Mouse (Mus musculus): ENCODE measurements around the gene Mpeg1. TPM values are rescaled to one million over a fixed set of nuclear protein-coding genes. Genes with fewer than 3 reads are reported as not detected.

Gene Mpeg1
- total RNA-seq, 4 experiments from 2014 or later: 5.5 to 14.8 (median 6.2) TPM

- DNase-seq (ENCODE audit: low spot score): no peak
Observed at GRCm38 (mm10) chr19:12465530-12466144, 5.1 kb downstream of the Mpeg1 start.

- peak; percentile 67 for DNase-seq (ENCODE audit: low spot score)
Observed at GRCm38 (mm10) chr19:12466204-12466603, 5.6 kb downstream of the Mpeg1 start.

GRCm38 (mm10) chr19:12467436-12467835 is 6.9 kb downstream of the Mpeg1 start:
- no peak for DNase-seq (ENCODE audit: low spot score)

GRCm38 (mm10) chr19:12471866-12472265 is 11.3 kb downstream of the Mpeg1 start:
- DNase-seq (ENCODE audit: low spot score): no peak

GRCm38 (mm10) chr19:12472381-12472976 is 11.9 kb downstream of the Mpeg1 start:
- DNase-seq (ENCODE audit: low spot score): no peak

GRCm38 (mm10) chr19:12473201-12473641 is 12.6 kb downstream of the Mpeg1 start:
- no peak for DNase-seq (ENCODE audit: low spot score)

- no peak for DNase-seq (ENCODE audit: low spot score)
Observed at GRCm38 (mm10) chr19:12473951-12474350, 13.4 kb downstream of the Mpeg1 start.

GRCm38 (mm10) chr19:12475380-12476250 is 15.0 kb downstream of the Mpeg1 start:
- DNase-seq (ENCODE audit: low spot score): peak; percentile 87

- no peak for DNase-seq (ENCODE audit: low spot score)
Observed at GRCm38 (mm10) chr19:12476721-12477270, 16.2 kb downstream of the Mpeg1 start.

- DNase-seq (ENCODE audit: low spot score): no peak
Observed at GRCm38 (mm10) chr19:12478369-12478768, 17.8 kb downstream of the Mpeg1 start.

- peak; percentile 61 for DNase-seq (ENCODE audit: low spot score)
Observed at GRCm38 (mm10) chr19:12483782-12484181, 23.2 kb downstream of the Mpeg1 start.

GRCm38 (mm10) chr19:12484210-12484609 is 23.6 kb downstream of the Mpeg1 start:
- DNase-seq (ENCODE audit: low spot score): no peak

- no peak for DNase-seq (ENCODE audit: low spot score)
Observed at GRCm38 (mm10) chr19:12485223-12485622, 24.6 kb downstream of the Mpeg1 start.

- no peak for DNase-seq (ENCODE audit: low spot score)
Observed at GRCm38 (mm10) chr19:12485631-12486030, 25.1 kb downstream of the Mpeg1 start.

GRCm38 (mm10) chr19:12486875-12487274 is 26.3 kb downstream of the Mpeg1 start:
- peak; percentile 90 for DNase-seq (ENCODE audit: low spot score)

GRCm38 (mm10) chr19:12487511-12488204 is 27.1 kb downstream of the Mpeg1 start:
- DNase-seq (ENCODE audit: low spot score): no peak

GRCm38 (mm10) chr19:12488205-12488966 is 27.8 kb downstream of the Mpeg1 start:
- no peak for DNase-seq (ENCODE audit: low spot score)

GRCm38 (mm10) chr19:12488969-12489674 is 28.5 kb downstream of the Mpeg1 start:
- DNase-seq (ENCODE audit: low spot score): peak; percentile 57

GRCm38 (mm10) chr19:12489675-12490570 is 29.3 kb downstream of the Mpeg1 start:
- no peak for DNase-seq (ENCODE audit: low spot score)

Data from heart, adult 8-10 months (tissue).